Mouse (Mus musculus) lung, embryonic 16.5 days (tissue): ENCODE measurements around the gene Ier3. TPM values are rescaled to one million over a fixed set of nuclear protein-coding genes. Genes with fewer than 3 reads are reported as not detected.
"Not testable (repeated sequence)": the region's sequence is repeated elsewhere in the genome, so short reads cannot be mapped to it uniquely, and the experiment has no call there.

Source experiments
- ATAC-seq: fragments of 200-750 bp; cut with Nextera tagmentation; 2 replicates; pipeline ENCODE4 v1.8.0; 2017; ENCODE audit warnings: low read depth, mild to moderate bottlenecking, moderate library complexity
- H3K27ac ChIP-seq: fragments of 300-500 bp; sonication (generic); 2 replicates; pipeline ENCODE4 v1.5.1; 2014; ENCODE audit warnings: mild to moderate bottlenecking, control low read depth, low read length
- H3K27me3 ChIP-seq: fragments of 300-500 bp; sonication (generic); 2 replicates; pipeline ENCODE4 v1.6.1; 2014; ENCODE audit warnings: low read depth, low read length, mixed read lengths; ENCODE audit not compliant: control insufficient read depth, insufficient read depth
- H3K36me3 ChIP-seq: fragments of 300-500 bp; sonication (generic); 2 replicates; pipeline ENCODE4 v1.6.1; 2014; ENCODE audit warnings: low read length; ENCODE audit not compliant: control insufficient read depth, insufficient read depth
- H3K4me1 ChIP-seq: fragments of 300-500 bp; sonication (generic); replicated peaks from 2 replicates; pipeline ENCODE4 v1.6.1; 2014; ENCODE audit warnings: low read length, mixed read lengths; ENCODE audit not compliant: control insufficient read depth, insufficient read depth
- H3K4me2 ChIP-seq: fragments of 300-500 bp; sonication (generic); 2 replicates; pipeline ENCODE4 v1.6.1; 2014; ENCODE audit warnings: low read depth, low read length, control low read depth
- H3K4me3 ChIP-seq: fragments of 300-500 bp; sonication (generic); 2 replicates; pipeline ENCODE4 v1.5.1; 2014; ENCODE audit warnings: mild to moderate bottlenecking, low read length, control low read depth
- H3K9ac ChIP-seq: fragments of 300-500 bp; sonication (generic); 2 replicates; pipeline ENCODE4 v1.6.1; 2014; ENCODE audit warnings: low read length, control low read depth
- H3K9me3 ChIP-seq: fragments of 300-500 bp; sonication (generic); 2 replicates; pipeline ENCODE4 v1.6.1; 2016; ENCODE audit warnings: low read length; ENCODE audit not compliant: control insufficient read depth
- WGBS: fragments of 180-500 bp; shearing (Covaris S2); extraction: QIAGEN DNeasy Blood & Tissue Kit; methylation state at CpG from one replicate; pipeline ENCODE4 v1.1.7; 2014; 5-methylcytosine and 5-hydroxymethylcytosine counted together
- polyA plus RNA-seq: library from polyadenylated mRNA; unstranded; fragments of >200 nt; fragmentation: Nextera tagmentation; extraction: Ambion mirVana; gene quantifications from 2 replicates; pipeline ENCODE4 v1.2.1, GENCODE M21; 2015

Gene Ier3
- polyA plus RNA-seq, 1 experiment from 2014 or later, result 21.9 TPM

- peaks cover 43% of the 10 kb centered on the region for H3K36me3 ChIP-seq
- ATAC-seq, result peak; percentile 7; the same call in 1 of the 2 replicates
- 0% methylated on average over 18 of the region's 18 CpGs for WGBS
These were observed 16.0 kb downstream of the Ier3 start for GRCm38 (mm10) chr17:35837487-35837886.

GRCm38 (mm10) chr17:35838122-35838544, 16.6 kb downstream of the Ier3 start, which contains the start of gene Tubb5:
Gene Tubb5 (minus strand): TSS chr17:35838306.
- ATAC-seq, result peak; percentile 80
- H3K4me3 ChIP-seq, result peak within 1 kb of the TSS; percentile 90
- peaks cover 37% of the 10 kb centered on the region for H3K4me1 ChIP-seq

More at GRCm38 (mm10) chr17:35837487-35837886, 16.0 kb downstream of the Ier3 start:
- H3K27me3 ChIP-seq, result no peaks in the 10 kb centered on the region
- H3K4me3 ChIP-seq, result peak overlapping the region; percentile 90
- H3K4me2 ChIP-seq, result peak overlapping the region; percentile 86
- peaks cover 33% of the 10 kb centered on the region for H3K4me1 ChIP-seq
- H3K27ac ChIP-seq, result peak overlapping the region; percentile 100
- H3K9me3 ChIP-seq, result no peaks in the 10 kb centered on the region
- peak overlapping the region; percentile 82 for H3K9ac ChIP-seq

GRCm38 (mm10) chr17:35838570-35838969, 17.1 kb downstream of the Ier3 start:
- ATAC-seq, result no peak
- peaks cover 32% of the 10 kb centered on the region for H3K36me3 ChIP-seq
- H3K27ac ChIP-seq, result peak overlapping the region; percentile 85
- H3K9ac ChIP-seq, result peak overlapping the region; percentile 62
- H3K27me3 ChIP-seq, result no peaks in the 10 kb centered on the region
- H3K4me1 ChIP-seq, result peaks cover 38% of the 10 kb centered on the region
- peak overlapping the region; percentile 90 for H3K4me3 ChIP-seq
- peak overlapping the region; percentile 86 for H3K4me2 ChIP-seq
- no peaks in the 10 kb centered on the region for H3K9me3 ChIP-seq
- WGBS, result under 1% methylated on average over 5 of the region's 5 CpGs

More at GRCm38 (mm10) chr17:35838122-35838544, 16.6 kb downstream of the Ier3 start, which contains the start of gene Tubb5:
- H3K4me2 ChIP-seq, result peak within 1 kb of the TSS; percentile 86
- WGBS, result under 1% methylated on average over 29 of the region's 29 CpGs
- H3K27me3 ChIP-seq, result no peaks in the 10 kb centered on the region
- H3K36me3 ChIP-seq, result peaks cover 37% of the 10 kb centered on the region
- no peaks in the 10 kb centered on the region for H3K9me3 ChIP-seq
- peak within 1 kb of the TSS; percentile 82 for H3K9ac ChIP-seq
- peak within 1 kb of the TSS; percentile 100 for H3K27ac ChIP-seq

GRCm38 (mm10) chr17:35839002-35839401, 17.5 kb downstream of the Ier3 start:
- peaks cover 33% of the 10 kb centered on the region for H3K4me1 ChIP-seq
- not testable (repeated sequence) for H3K27me3 ChIP-seq, H3K9me3 ChIP-seq, ATAC-seq
- H3K36me3 ChIP-seq, result peaks cover 28% of the 10 kb centered on the region
- H3K4me2 ChIP-seq, result peak overlapping the region; percentile 86
- WGBS, result 39% methylated on average over 3 of the region's 3 CpGs
- H3K9ac ChIP-seq, result peak overlapping the region; percentile 62
- H3K4me3 ChIP-seq, result peak overlapping the region; percentile 90
- peak overlapping the region; percentile 85 for H3K27ac ChIP-seq

- Histone ChIP-seq H3K4me1 (peaks cover 22% of the 10 kb centered on the region), H3K4me2 (peak overlapping the region; percentile 53), H3K4me3 (peak overlapping the region; percentile 75), H3K36me3 (peaks cover 18% of the 10 kb centered on the region), H3K27me3 (no peaks in the 10 kb centered on the region), H3K27ac (peak overlapping the region; percentile 43; the same call in 1 of the 2 replicates), H3K9me3 (no peaks in the 10 kb centered on the region), H3K9ac (peak overlapping the region; percentile 59)
- no peak for ATAC-seq
- 49% methylated on average over 14 of the region's 14 CpGs for WGBS
These were observed 19.1 kb downstream of the Ier3 start for GRCm38 (mm10) chr17:35840561-35840960.

- Histone ChIP-seq H3K4me3 (peak within 1 kb of the TSS; percentile 75), H3K27me3 (no peaks in the 10 kb centered on the region), H3K9ac (peak within 1 kb of the TSS; percentile 73), H3K27ac (peak within 1 kb of the TSS; percentile 86), H3K9me3 (no peaks in the 10 kb centered on the region), H3K36me3 (peaks cover 15% of the 10 kb centered on the region), H3K4me1 (peaks cover 15% of the 10 kb centered on the region), H3K4me2 (peak within 1 kb of the TSS; percentile 68)
- 0% methylated on average over 59 of the region's 59 CpGs for WGBS
- peak; percentile 91 for ATAC-seq
These were observed 19.8 kb downstream of the Ier3 start, which contains the start of gene Mdc1 for GRCm38 (mm10) chr17:35841076-35841950. Gene Mdc1 (plus strand): TSS chr17:35841515.

GRCm38 (mm10) chr17:35842006-35842405, 20.5 kb downstream of the Ier3 start:
- Histone ChIP-seq H3K4me1 (peaks cover 13% of the 10 kb centered on the region), H3K27me3 (no peaks in the 10 kb centered on the region), H3K4me3 (peak overlapping the region; percentile 75), H3K9me3 (no peaks in the 10 kb centered on the region), H3K36me3 (peaks cover 14% of the 10 kb centered on the region), H3K27ac (peak overlapping the region; percentile 86), H3K4me2 (peak overlapping the region; percentile 68), H3K9ac (peak overlapping the region; percentile 73)
- WGBS, result 15% methylated on average over 11 of the region's 11 CpGs
- no peak for ATAC-seq

GRCm38 (mm10) chr17:35843514-35843913, 22.0 kb downstream of the Ier3 start:
- 92% methylated on average over 3 of the region's 3 CpGs for WGBS
- H3K36me3 ChIP-seq, result peaks cover 28% of the 10 kb centered on the region
- H3K27ac ChIP-seq, result no peak overlapping the region
- no peak overlapping the region for H3K9ac ChIP-seq
- no peak overlapping the region for H3K4me3 ChIP-seq
- H3K4me1 ChIP-seq, result peaks cover 13% of the 10 kb centered on the region
- no peaks in the 10 kb centered on the region for H3K9me3 ChIP-seq
- H3K4me2 ChIP-seq, result no peak overlapping the region
- ATAC-seq, result no peak
- no peaks in the 10 kb centered on the region for H3K27me3 ChIP-seq

GRCm38 (mm10) chr17:35848112-35848511, 26.6 kb downstream of the Ier3 start:
- Histone ChIP-seq H3K9ac (no peak overlapping the region), H3K4me2 (no peak overlapping the region), H3K27ac (no peak overlapping the region), H3K4me1 (peaks cover 1% of the 10 kb centered on the region; the same call in 1 of the 2 replicates), H3K4me3 (no peak overlapping the region), H3K36me3 (peaks cover 61% of the 10 kb centered on the region), H3K27me3 (no peaks in the 10 kb centered on the region), H3K9me3 (no peaks in the 10 kb centered on the region)
- no peak; the same call in 1 of the 2 replicates for ATAC-seq
- WGBS, result 75% methylated on average over 1 of the region's 1 CpGs
